Mouse (Mus musculus): ENCODE data around the gene AA986860.

The AA986860 gene

GRCm38 (mm10) chr1:130779867-130780266, 48.1 kb downstream of the AA986860 start:
- no peak for DNase-seq

- peak; percentile 42 for DNase-seq
Measured at GRCm38 (mm10) chr1:130784054-130784453, 52.3 kb downstream of the AA986860 start.

GRCm38 (mm10) chr1:130787001-130787400, 55.2 kb downstream of the AA986860 start:
- no peak for DNase-seq

- DNase-seq, result no peak
Measured at GRCm38 (mm10) chr1:130789512-130790451, 58.0 kb downstream of the AA986860 start.

Measured in embryo, embryonic 11 days (tissue).